Mouse (Mus musculus) limb, embryonic 13.5 days (tissue): ENCODE measurements around the gene Natd1. TPM values are rescaled to one million over a fixed set of nuclear protein-coding genes. Genes with fewer than 3 reads are reported as not detected.
A peak's percentile ranks its signal among the peaks of the same experiment; 100 is the strongest.
"Not testable (repeated sequence)": the region's sequence is repeated elsewhere in the genome, so short reads cannot be mapped to it uniquely, and the experiment has no call there.

Experiments used
- ATAC-seq: fragments of 200-750 bp; cut with Nextera tagmentation; 2 replicates; pipeline ENCODE4 v1.8.0; 2017; ENCODE audit warnings: low read depth, moderate number of reproducible peaks, moderate TSS enrichment; ENCODE audit not compliant: low FRiP score
- H3K27ac ChIP-seq: fragments of 300-500 bp; sonication (generic); 2 replicates; pipeline ENCODE4 v1.5.1; 2015; ENCODE audit warnings: inconsistent platforms, mild to moderate bottlenecking, moderate library complexity
- H3K27me3 ChIP-seq: fragments of 300-500 bp; sonication (generic); 2 replicates; pipeline ENCODE4 v1.6.1; 2015; ENCODE audit warnings: mild to moderate bottlenecking, inconsistent platforms
- H3K36me3 ChIP-seq: fragments of 300-500 bp; sonication (generic); 2 replicates; pipeline ENCODE4 v1.6.1; 2015; ENCODE audit warnings: inconsistent platforms, mild to moderate bottlenecking, moderate library complexity
- H3K4me1 ChIP-seq: fragments of 300-500 bp; sonication (generic); 2 replicates; pipeline ENCODE4 v1.6.1; 2015; ENCODE audit warnings: inconsistent platforms
- H3K4me2 ChIP-seq: fragments of 300-500 bp; sonication (generic); replicated peaks from 2 replicates; pipeline ENCODE4 v1.6.1; 2015; ENCODE audit warnings: inconsistent platforms, mild to moderate bottlenecking, moderate library complexity
- H3K4me3 ChIP-seq: fragments of 300-500 bp; sonication (generic); 2 replicates; pipeline ENCODE4 v1.5.1; 2015; ENCODE audit warnings: moderate library complexity, mild to moderate bottlenecking, inconsistent platforms
- H3K9ac ChIP-seq: fragments of 300-500 bp; sonication (generic); 2 replicates; pipeline ENCODE4 v1.6.1; 2015; ENCODE audit warnings: mild to moderate bottlenecking, inconsistent platforms
- H3K9me3 ChIP-seq: fragments of 300-500 bp; sonication (generic); 2 replicates; pipeline ENCODE4 v1.6.1; 2016; ENCODE audit warnings: inconsistent platforms
- WGBS: fragments of 180-500 bp; shearing (Covaris S2); methylation state at CpG from one replicate; pipeline ENCODE4 v1.1.7; 2015; 5-methylcytosine and 5-hydroxymethylcytosine counted together
- polyA plus RNA-seq: library from polyadenylated mRNA; unstranded; fragments of >200 nt; fragmentation: Nextera tagmentation; extraction: Ambion mirVana; gene quantifications from 2 replicates; pipeline ENCODE4 v1.2.1, GENCODE M21; 2015

The Natd1 gene
- polyA plus RNA-seq, 1 experiment from 2014 or later = 22.3 TPM

GRCm38 (mm10) chr11:60909626-60910025 is 4.9 kb downstream of the Natd1 start:
- Histone ChIP-seq H3K27me3 (0 out of 2 replicates have a peak, but pooled peaks cover 4% of the 10 kb centered on the region), H3K36me3 (peaks cover 22% of the 10 kb centered on the region), H3K4me1 (peaks cover 26% of the 10 kb centered on the region), H3K9ac (no peak overlapping the region), H3K4me3 (no peak overlapping the region), H3K9me3 (no peaks in the 10 kb centered on the region), H3K27ac (no peak overlapping the region), H3K4me2 (no peak overlapping the region)
- no peak for ATAC-seq
- 74% methylated on average over 1 of the region's 1 CpGs for WGBS

GRCm38 (mm10) chr11:60908073-60908472 is 6.5 kb downstream of the Natd1 start:
- Histone ChIP-seq H3K4me3 (no peak overlapping the region), H3K27me3 (0 out of 2 replicates have a peak, but pooled peaks cover 4% of the 10 kb centered on the region), H3K36me3 (peaks cover 36% of the 10 kb centered on the region), H3K27ac (no peak overlapping the region), H3K4me1 (peaks cover 16% of the 10 kb centered on the region), H3K9me3 (no peaks in the 10 kb centered on the region), H3K4me2 (no peak overlapping the region), H3K9ac (no peak overlapping the region)
- ATAC-seq = no peak
- 69% methylated on average over 3 of the region's 3 CpGs for WGBS

DNA sequence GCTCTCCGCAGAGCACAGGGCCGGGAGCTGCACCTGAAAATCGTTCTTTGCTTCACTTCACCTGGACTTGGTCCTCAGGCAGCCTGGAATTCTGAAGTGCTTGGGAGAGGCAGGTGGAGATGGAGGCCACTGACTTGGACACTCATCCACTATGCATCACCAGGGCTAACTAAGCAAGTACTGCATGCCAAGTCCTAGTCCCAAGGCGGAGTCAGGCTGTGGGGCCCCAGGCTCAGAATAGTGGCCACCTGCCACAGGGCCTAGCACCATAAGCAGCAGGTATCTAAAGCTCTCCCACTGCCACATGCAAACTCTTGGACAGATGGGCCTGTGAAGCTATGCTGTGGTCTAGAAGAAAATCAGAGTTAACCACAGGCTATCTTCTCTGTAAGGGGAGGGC is 8.1 kb downstream of the Natd1 start:
- Histone ChIP-seq H3K27ac (no peak overlapping the region), H3K9ac (no peak overlapping the region), H3K4me2 (no peak overlapping the region), H3K4me1 (peaks cover 11% of the 10 kb centered on the region), H3K9me3 (no peaks in the 10 kb centered on the region), H3K27me3 (no peaks in the 10 kb centered on the region), H3K36me3 (peaks cover 36% of the 10 kb centered on the region), H3K4me3 (no peak overlapping the region)
- no peak for ATAC-seq
- 88% methylated on average over 4 of the region's 4 CpGs for WGBS

GRCm38 (mm10) chr11:60905407-60906120 is 9.0 kb downstream of the Natd1 start:
- no peak overlapping the region for H3K4me2 ChIP-seq
- no peaks in the 10 kb centered on the region for H3K9me3 ChIP-seq
- no peak overlapping the region for H3K4me3 ChIP-seq
- no peak overlapping the region for H3K27ac ChIP-seq
- peaks cover 4% of the 10 kb centered on the region; the same call in 1 of the 2 replicates for H3K27me3 ChIP-seq
- H3K36me3 ChIP-seq = peaks cover 36% of the 10 kb centered on the region
- H3K4me1 ChIP-seq = peaks cover 9% of the 10 kb centered on the region
- ATAC-seq = no peak
- H3K9ac ChIP-seq = no peak overlapping the region
- WGBS = 92% methylated on average over 10 of the region's 10 CpGs

- Histone ChIP-seq H3K9ac (no peak overlapping the region), H3K9me3 (no peaks in the 10 kb centered on the region), H3K4me2 (no peak overlapping the region), H3K27ac (no peak overlapping the region), H3K4me3 (no peak overlapping the region), H3K27me3 (peaks cover 14% of the 10 kb centered on the region; the same call in 1 of the 2 replicates), H3K36me3 (peaks cover 36% of the 10 kb centered on the region), H3K4me1 (peaks cover 9% of the 10 kb centered on the region)
- ATAC-seq = no peak
- WGBS = 85% methylated on average over 6 of the region's 6 CpGs
Measured at GRCm38 (mm10) chr11:60903661-60904061, 10.9 kb downstream of the Natd1 start.

GRCm38 (mm10) chr11:60902486-60902885 is 12.1 kb downstream of the Natd1 start:
- H3K27ac ChIP-seq = no peak overlapping the region; the same call in 1 of the 2 replicates
- no peak for ATAC-seq
- H3K36me3 ChIP-seq = peaks cover 36% of the 10 kb centered on the region
- H3K4me3 ChIP-seq = no peak overlapping the region
- peaks cover 9% of the 10 kb centered on the region for H3K4me1 ChIP-seq
- WGBS = 29% methylated on average over 4 of the region's 4 CpGs
- H3K9me3 ChIP-seq = no peaks in the 10 kb centered on the region
- H3K9ac ChIP-seq = no peak overlapping the region
- H3K4me2 ChIP-seq = no peak overlapping the region
- peaks cover 17% of the 10 kb centered on the region; the same call in 1 of the 2 replicates for H3K27me3 ChIP-seq

GRCm38 (mm10) chr11:60902001-60902400 is 12.5 kb downstream of the Natd1 start:
- H3K27me3 ChIP-seq = peaks cover 17% of the 10 kb centered on the region; the same call in 1 of the 2 replicates
- ATAC-seq = no peak
- no peak overlapping the region for H3K27ac ChIP-seq
- H3K4me2 ChIP-seq = no peak overlapping the region
- 60% methylated on average over 7 of the region's 7 CpGs for WGBS
- no peak overlapping the region for H3K4me3 ChIP-seq
- H3K36me3 ChIP-seq = peaks cover 36% of the 10 kb centered on the region
- no peaks in the 10 kb centered on the region for H3K9me3 ChIP-seq
- H3K9ac ChIP-seq = no peak overlapping the region
- peaks cover 11% of the 10 kb centered on the region for H3K4me1 ChIP-seq

DNA sequence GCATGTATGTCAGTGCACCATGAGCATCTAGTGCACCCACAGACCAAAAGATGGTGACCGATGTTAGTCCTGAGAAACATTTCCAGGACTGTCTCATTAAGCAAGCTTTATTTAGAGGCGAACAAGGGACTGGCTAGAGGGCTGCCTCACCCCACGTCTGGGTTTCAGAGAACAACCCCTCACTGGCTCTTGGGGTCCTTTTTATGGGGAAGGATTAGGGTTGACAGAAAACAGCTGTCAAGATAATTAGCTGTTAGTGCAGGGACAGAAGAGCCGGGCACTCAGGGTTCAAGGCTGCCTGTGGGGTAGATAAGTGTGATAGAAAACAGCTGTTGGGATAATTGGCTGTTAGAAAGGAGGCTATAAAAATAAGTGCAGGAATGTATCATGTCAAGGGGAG is 18.6 kb downstream of the Natd1 start:
- Histone ChIP-seq H3K4me3 (no peak overlapping the region), H3K9ac (no peak overlapping the region), H3K27me3 (peaks cover 17% of the 10 kb centered on the region; the same call in 1 of the 2 replicates), H3K4me1 (peaks cover 17% of the 10 kb centered on the region), H3K9me3 (no peaks in the 10 kb centered on the region), H3K4me2 (no peak overlapping the region), H3K36me3 (no peaks in the 10 kb centered on the region), H3K27ac (no peak overlapping the region)
- WGBS = 3% methylated on average over 4 of the region's 4 CpGs
- peak; percentile 61; the same call in 1 of the 2 replicates for ATAC-seq

- no peak for ATAC-seq
- Histone ChIP-seq H3K4me2 (no peak overlapping the region), H3K9ac (no peak overlapping the region), H3K4me3 (no peak overlapping the region), H3K27me3 (no peaks in the 10 kb centered on the region), H3K4me1 (peaks cover 3% of the 10 kb centered on the region), H3K9me3 (no peaks in the 10 kb centered on the region), H3K36me3 (no peaks in the 10 kb centered on the region), H3K27ac (no peak overlapping the region)
- WGBS = 55% methylated on average over 3 of the region's 3 CpGs
Measured at GRCm38 (mm10) chr11:60890744-60891143, 23.8 kb downstream of the Natd1 start.

- no peak for ATAC-seq
- WGBS = 48% methylated on average over 6 of the region's 6 CpGs
- no peak overlapping the region for H3K9ac ChIP-seq
- no peak overlapping the region for H3K4me2 ChIP-seq
- no peaks in the 10 kb centered on the region for H3K9me3 ChIP-seq
- H3K27me3 ChIP-seq = no peaks in the 10 kb centered on the region
- no peaks in the 10 kb centered on the region for H3K4me1 ChIP-seq
- no peak overlapping the region for H3K4me3 ChIP-seq
- no peak overlapping the region for H3K27ac ChIP-seq
- H3K36me3 ChIP-seq = no peaks in the 10 kb centered on the region
Measured at GRCm38 (mm10) chr11:60890286-60890685, 24.3 kb downstream of the Natd1 start.

DNA sequence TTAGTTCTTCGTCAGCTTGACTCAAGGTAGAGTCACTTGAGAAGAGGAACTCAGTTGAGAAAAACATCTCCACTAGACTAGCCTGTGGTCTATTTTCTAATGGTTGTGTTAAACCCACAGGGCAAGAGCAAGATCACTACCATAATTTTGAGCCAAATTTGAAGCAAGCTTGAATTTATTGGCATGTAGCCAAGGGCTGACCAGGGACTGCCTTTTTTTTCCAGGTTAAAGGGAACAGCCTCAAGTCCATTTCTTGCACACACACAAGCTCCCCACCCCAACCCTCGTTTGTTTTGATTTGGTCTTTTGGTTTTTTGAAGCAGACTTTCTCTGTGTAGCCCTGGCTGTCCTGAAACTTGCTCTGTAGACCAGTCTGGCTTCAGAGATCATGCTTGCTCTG is 24.7 kb downstream of the Natd1 start:
- no peak overlapping the region for H3K4me2 ChIP-seq
- 58% methylated on average over 2 of the region's 2 CpGs for WGBS
- H3K9me3 ChIP-seq = no peaks in the 10 kb centered on the region
- H3K27ac ChIP-seq = no peak overlapping the region
- H3K4me3 ChIP-seq = no peak overlapping the region
- no peak for ATAC-seq
- no peaks in the 10 kb centered on the region for H3K4me1 ChIP-seq
- no peak overlapping the region for H3K9ac ChIP-seq
- no peaks in the 10 kb centered on the region for H3K36me3 ChIP-seq
- H3K27me3 ChIP-seq = no peaks in the 10 kb centered on the region

DNA sequence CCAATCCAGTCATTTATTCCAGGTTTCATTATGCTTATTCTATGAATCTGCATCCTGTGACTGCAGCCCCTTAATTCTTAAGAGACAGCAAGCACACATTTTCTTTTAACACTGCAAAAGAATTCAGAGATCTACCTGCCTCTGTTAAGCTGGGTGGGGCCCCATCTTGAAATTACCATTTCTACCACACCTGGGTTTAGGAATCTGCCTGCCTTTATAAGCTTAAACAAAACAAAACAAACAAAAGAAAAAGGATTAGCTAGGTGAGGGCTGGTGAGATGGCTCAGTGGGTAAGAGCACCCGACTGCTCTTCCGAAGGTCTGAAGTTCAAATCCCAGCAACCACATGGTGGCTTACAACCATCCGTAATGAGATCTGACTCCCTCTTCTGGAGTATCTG is 27.6 kb downstream of the Natd1 start:
- H3K9me3 ChIP-seq, H3K27ac ChIP-seq, H3K4me3 ChIP-seq, H3K4me2 ChIP-seq, H3K27me3 ChIP-seq, ATAC-seq, H3K36me3 ChIP-seq, H3K9ac ChIP-seq, H3K4me1 ChIP-seq: not testable (repeated sequence)
- WGBS = 82% methylated on average over 3 of the region's 3 CpGs

DNA sequence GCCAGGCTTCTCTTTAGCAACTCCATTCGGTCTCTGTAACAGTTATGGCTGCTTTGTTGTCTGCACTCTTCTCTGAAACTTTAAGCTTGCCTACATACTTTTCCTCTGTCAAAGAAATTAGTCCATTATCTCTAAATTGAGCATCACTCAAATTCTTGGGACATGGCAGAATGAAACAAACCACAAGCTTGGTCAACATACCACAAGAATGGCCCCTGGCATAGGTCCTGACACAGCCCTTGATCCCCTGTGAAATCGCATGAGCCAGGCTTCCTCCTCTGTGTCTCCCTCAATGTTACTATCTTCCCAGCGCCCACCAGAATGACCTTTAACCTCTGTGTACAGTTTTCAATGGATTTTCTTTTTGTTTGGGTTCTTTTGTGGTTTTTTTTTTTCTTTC is 32.2 kb downstream of the Natd1 start:
- Histone ChIP-seq H3K27ac (no peak overlapping the region), H3K27me3 (no peaks in the 10 kb centered on the region), H3K4me2 (no peak overlapping the region), H3K36me3 (no peaks in the 10 kb centered on the region), H3K4me3 (no peak overlapping the region), H3K9me3 (no peaks in the 10 kb centered on the region), H3K4me1 (peaks cover 13% of the 10 kb centered on the region), H3K9ac (no peak overlapping the region)
- no peak for ATAC-seq
- 75% methylated on average over 3 of the region's 3 CpGs for WGBS
